Mouse (Mus musculus) liver, adult 2 months (tissue): ENCODE data around the gene Armh3. TPM values are rescaled to one million over a fixed set of nuclear protein-coding genes. Genes with fewer than 3 reads are reported as not detected.

Source experiments
- DNase-seq: peaks from one replicate; pipeline ENCODE4 v3.0.0-alpha.2; 2011; ENCODE audit warnings: low read depth, low spot score; ENCODE audit errors: extremely low read depth
- H3K27ac ChIP-seq: fragments of 200-500 bp; replicated peaks from 2 replicates; pipeline ENCODE4 v1.5.1; 2012; ENCODE audit warnings: low read depth, mild to moderate bottlenecking, control low read depth, inconsistent platforms, low read length; ENCODE audit not compliant: insufficient read depth
- H3K27me3 ChIP-seq: fragments of 200-500 bp; 2 replicates; pipeline ENCODE4 v1.6.1; 2012; ENCODE audit warnings: mild to moderate bottlenecking, moderate library complexity, low read length, inconsistent platforms; ENCODE audit not compliant: control insufficient read depth, insufficient read depth
- H3K36me3 ChIP-seq: fragments of 200-500 bp; 2 replicates; pipeline ENCODE4 v1.6.1; 2012; ENCODE audit warnings: low read length, inconsistent platforms; ENCODE audit not compliant: control insufficient read depth, insufficient read depth
- H3K4me1 ChIP-seq: fragments of 200-500 bp; 2 replicates; pipeline ENCODE4 v1.6.1; 2011; ENCODE audit warnings: low read length; ENCODE audit not compliant: control insufficient read depth, insufficient read depth
- H3K4me3 ChIP-seq: fragments of 200-500 bp; 2 replicates; pipeline ENCODE4 v1.5.1; 2011; ENCODE audit warnings: low read depth, mild to moderate bottlenecking, control low read depth, low read length, moderate library complexity; ENCODE audit not compliant: insufficient read depth
- H3K79me2 ChIP-seq: fragments of 200-500 bp; 2 replicates; pipeline ENCODE4 v1.6.1; 2012; ENCODE audit warnings: inconsistent platforms, mild to moderate bottlenecking, low read length, moderate library complexity; ENCODE audit not compliant: control insufficient read depth, insufficient read depth
- H3K9ac ChIP-seq: fragments of 200-500 bp; 2 replicates; pipeline ENCODE4 v1.6.1; 2012; ENCODE audit warnings: low read depth, mild to moderate bottlenecking, control low read depth, inconsistent platforms, low read length
- CTCF ChIP-seq: fragments of 200-500 bp; IDR thresholded peaks from 2 replicates; pipeline ENCODE4 v1.5.1; 2011; ENCODE audit warnings: low read depth, low read length, control low read depth
- POLR2A ChIP-seq: fragments of 200-500 bp; IDR thresholded peaks from 2 replicates; pipeline ENCODE4 v1.6.1; 2011; ENCODE audit warnings: low read length, control low read depth; ENCODE audit not compliant: insufficient read depth; ENCODE audit errors: extremely low read depth
- WGBS: fragments of 180-500 bp; shearing (Covaris S2); methylation state at CpG from one replicate; pipeline ENCODE4 v1.1.7; 2018; 5-methylcytosine and 5-hydroxymethylcytosine counted together
- polyA plus RNA-seq: library from polyadenylated mRNA; depleted of rRNA; stranded (reverse); fragments of >200 nt; gene quantifications from 2 replicates; pipeline ENCODE4 v1.2.3, GENCODE M21; 2012
- total RNA-seq: library from RNA; depleted of rRNA; stranded (reverse); fragments of >200 nt; gene quantifications from 2 replicates; pipeline ENCODE4 v1.2.3, GENCODE M21; 2014

Armh3 gene
- total and polyA plus RNA-seq, 2 experiments = 3.8 to 5.2 TPM

DNA sequence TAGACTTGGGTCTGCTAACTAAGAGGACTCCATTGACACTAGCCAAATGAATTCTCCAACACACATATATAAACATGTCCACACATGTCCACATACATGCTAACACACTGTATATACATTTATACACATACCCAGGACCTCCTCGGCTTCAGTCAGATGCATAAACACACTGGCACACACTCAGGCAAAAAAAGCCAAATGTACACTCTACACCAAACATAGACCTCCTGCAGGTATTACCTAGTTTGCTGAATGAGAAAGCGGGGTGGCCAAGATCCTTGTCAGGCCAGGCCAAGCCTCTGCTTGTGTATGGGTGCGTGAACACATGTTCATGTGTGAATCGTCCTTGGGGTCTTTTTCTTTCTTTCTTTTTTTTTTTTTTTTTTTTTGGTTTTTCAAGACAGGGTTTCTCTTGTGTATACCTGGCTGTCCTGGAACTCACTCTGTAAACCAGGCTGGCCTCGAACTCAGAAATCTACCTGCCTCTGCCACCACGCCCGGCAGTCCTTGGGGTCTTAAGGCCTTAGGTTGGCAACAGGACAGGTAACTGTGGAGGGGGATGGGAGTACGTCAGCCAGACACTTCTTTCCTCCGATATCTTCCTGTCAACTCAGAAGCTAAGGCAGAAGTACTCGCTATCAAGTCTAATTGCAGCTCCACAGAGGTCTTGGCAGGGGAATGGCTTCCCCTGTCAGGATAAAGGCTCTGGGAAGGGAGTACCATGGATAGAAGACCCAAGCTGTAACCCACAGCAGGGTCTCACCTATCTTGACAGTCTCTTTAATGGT lies 32.1 kb upstream of the Armh3 start:
- no peak for DNase-seq
- WGBS = 95% methylated on average over 10 of the region's 10 CpGs
- Histone ChIP-seq H3K27ac (peak overlapping the region; percentile 65), H3K79me2 (no peaks in the 10 kb centered on the region), H3K27me3 (no peaks in the 10 kb centered on the region), H3K36me3 (peaks cover 12% of the 10 kb centered on the region), H3K9ac (no peak overlapping the region), H3K4me3 (no peak overlapping the region), H3K4me1 (peaks cover 14% of the 10 kb centered on the region)
- TF ChIP-seq POLR2A = no peak
- TF ChIP-seq CTCF = no peak

DNA sequence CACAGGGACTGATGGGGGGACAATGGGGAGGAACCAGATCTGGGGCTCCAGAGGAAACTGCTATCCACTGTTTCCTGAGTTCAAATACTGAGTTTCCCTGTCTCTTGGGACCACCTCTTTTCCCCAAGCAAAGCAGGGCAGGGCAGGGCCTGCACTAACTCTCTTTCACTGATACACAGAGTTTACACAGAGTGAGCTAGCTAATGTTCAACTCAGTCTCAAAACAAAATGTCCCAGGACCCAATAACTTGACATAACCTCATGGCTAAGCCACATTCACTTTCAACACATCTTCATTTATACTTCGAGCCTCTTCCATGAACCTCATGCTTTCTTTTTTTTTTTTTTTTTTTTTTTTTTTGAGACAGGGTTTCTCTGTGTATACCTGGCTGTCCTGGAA lies 31.4 kb upstream of the Armh3 start:
- Histone ChIP-seq H3K27ac (peak overlapping the region; percentile 65), H3K4me3 (no peak overlapping the region), H3K27me3 (no peaks in the 10 kb centered on the region), H3K79me2 (no peaks in the 10 kb centered on the region), H3K9ac (no peak overlapping the region), H3K4me1 (peaks cover 14% of the 10 kb centered on the region), H3K36me3 (peaks cover 8% of the 10 kb centered on the region)
- TF ChIP-seq POLR2A (no peak), CTCF (no peak)
- peak; percentile 76 for DNase-seq
- WGBS = 24% methylated on average over 1 of the region's 1 CpGs

DNA sequence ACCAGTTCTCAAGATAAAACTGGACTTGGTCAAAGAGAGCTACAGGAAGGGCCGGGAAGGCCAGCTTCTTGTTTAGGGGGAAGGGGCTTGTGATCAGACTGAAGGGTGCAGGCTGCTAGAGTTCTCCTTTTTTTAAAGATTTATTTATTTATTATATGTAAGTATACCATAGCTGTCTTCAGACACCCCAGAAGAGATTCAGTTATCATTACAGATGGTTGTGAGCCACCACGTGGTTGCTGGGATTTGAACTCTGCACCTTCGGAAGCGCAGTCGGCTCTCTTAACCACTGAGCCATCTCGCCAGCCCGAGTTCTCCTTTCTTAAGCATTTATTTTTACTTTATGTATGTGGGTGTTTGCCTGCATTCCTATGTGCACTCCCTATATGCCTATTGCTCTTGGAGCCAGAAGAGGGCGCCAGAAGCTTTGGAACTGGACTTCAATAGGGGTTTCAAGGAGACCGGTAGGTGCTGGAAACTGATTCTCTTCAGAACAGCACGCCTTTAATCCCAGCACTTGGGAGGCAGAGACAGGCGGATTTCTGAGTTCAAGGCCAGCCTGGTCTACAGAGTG lies 30.5 kb upstream of the Armh3 start:
- Histone ChIP-seq H3K27me3 (no peaks in the 10 kb centered on the region), H3K27ac (no peak overlapping the region), H3K4me1 (peaks cover 14% of the 10 kb centered on the region), H3K9ac (no peak overlapping the region), H3K79me2 (no peaks in the 10 kb centered on the region), H3K4me3 (no peak overlapping the region), H3K36me3 (peaks cover 4% of the 10 kb centered on the region; the same call in 1 of the 2 replicates)
- WGBS = 83% methylated on average over 11 of the region's 11 CpGs
- no peak for DNase-seq
- TF ChIP-seq POLR2A = no peak
- TF ChIP-seq CTCF = peak; percentile 22; the same call in 1 of the 2 replicates

- Histone ChIP-seq H3K9ac (no peak overlapping the region), H3K27ac (no peak overlapping the region), H3K36me3 (no peaks in the 10 kb centered on the region), H3K4me3 (no peak overlapping the region), H3K27me3 (no peaks in the 10 kb centered on the region), H3K4me1 (peaks cover 9% of the 10 kb centered on the region), H3K79me2 (no peaks in the 10 kb centered on the region)
- WGBS = 26% methylated on average over 8 of the region's 8 CpGs
- TF ChIP-seq POLR2A (no peak), CTCF (no peak)
- no peak for DNase-seq
Measured at GRCm38 (mm10) chr19:46026567-46026966, 28.3 kb upstream of the Armh3 start.

DNA sequence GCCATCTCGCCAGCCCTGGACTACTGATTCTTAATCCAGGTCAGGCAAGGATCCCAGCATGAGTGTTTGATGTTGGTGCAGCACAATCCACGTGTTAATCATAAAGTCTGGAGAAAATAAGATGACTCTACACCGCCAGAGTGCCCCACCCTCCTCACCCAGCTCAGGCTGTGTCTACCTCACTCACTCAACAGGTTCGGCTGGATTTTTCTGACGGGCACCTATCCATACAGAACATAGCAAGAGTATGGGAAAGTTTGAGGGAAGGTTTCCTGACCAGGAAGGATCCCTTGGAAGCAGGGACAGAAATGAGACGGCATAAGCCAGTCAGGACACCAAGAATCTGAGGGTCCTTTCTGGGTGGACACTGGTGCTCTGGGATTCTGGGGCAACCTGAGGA lies 26.7 kb upstream of the Armh3 start:
- H3K4me1 ChIP-seq = peaks cover 6% of the 10 kb centered on the region
- no peak overlapping the region for H3K9ac ChIP-seq
- H3K27ac ChIP-seq = no peak overlapping the region
- no peaks in the 10 kb centered on the region for H3K79me2 ChIP-seq
- WGBS = 87% methylated on average over 6 of the region's 6 CpGs
- no peaks in the 10 kb centered on the region for H3K27me3 ChIP-seq
- TF ChIP-seq CTCF (no peak), POLR2A (no peak)
- H3K4me3 ChIP-seq = no peak overlapping the region
- H3K36me3 ChIP-seq = no peaks in the 10 kb centered on the region
- DNase-seq = no peak

DNA sequence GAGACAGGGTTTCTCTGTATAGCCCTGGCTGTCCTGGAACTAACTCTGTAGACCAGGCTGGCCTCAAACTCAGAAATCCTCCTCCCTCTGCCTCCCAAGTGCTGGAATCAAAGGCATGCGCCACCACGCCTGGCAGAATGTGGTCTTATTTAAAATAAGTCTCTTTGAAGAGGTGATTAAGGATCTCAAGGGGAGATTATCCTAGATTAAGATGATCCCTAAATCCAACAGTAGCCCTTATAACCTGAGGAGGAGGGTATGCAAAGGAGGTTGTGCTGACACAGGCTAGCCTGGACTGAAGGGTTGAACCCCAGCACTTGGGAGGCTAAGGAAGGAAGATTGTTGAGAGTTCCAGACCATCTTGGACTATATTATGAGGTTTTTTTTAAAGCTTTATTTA lies 17.7 kb upstream of the Armh3 start:
- H3K27me3 ChIP-seq = no peaks in the 10 kb centered on the region
- 93% methylated on average over 2 of the region's 2 CpGs for WGBS
- TF ChIP-seq CTCF = no peak
- TF ChIP-seq POLR2A = no peak
- H3K4me1 ChIP-seq = no peaks in the 10 kb centered on the region
- no peak overlapping the region for H3K27ac ChIP-seq
- H3K4me3 ChIP-seq = no peak overlapping the region
- no peak for DNase-seq
- H3K79me2 ChIP-seq = no peaks in the 10 kb centered on the region
- no peaks in the 10 kb centered on the region for H3K36me3 ChIP-seq
- no peak overlapping the region for H3K9ac ChIP-seq
